Mouse (Mus musculus): Measurements from ENCODE around the gene Eif3k. TPM values are rescaled to one million over a fixed set of nuclear protein-coding genes. Genes with fewer than 3 reads are reported as not detected.

Gene Eif3k
- polyA plus RNA-seq, 1 experiment from 2014 or later, result 166 TPM

DNA sequence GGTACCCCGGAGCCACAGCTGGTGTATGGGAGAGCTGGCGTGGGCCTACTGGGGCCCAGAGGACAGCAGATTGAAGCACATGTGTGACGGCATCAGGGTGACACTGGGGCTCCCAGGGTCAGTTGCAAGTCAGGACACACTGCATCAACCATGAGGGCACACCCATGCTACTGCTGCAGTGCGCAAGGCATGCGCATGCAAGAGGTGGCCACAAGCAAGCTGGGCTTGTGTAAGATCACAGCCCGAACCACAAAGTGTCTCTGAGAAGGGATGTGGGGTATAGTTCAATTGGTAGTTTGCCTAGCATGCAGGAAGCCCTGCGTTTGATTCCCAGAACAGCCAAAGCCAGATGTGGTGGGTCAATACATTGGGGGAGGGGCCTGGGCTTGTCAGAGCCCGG, 41.9 kb upstream of the Eif3k start:
- no peak overlapping the region for H3K9ac ChIP-seq (replicated peaks)
- no peaks in the 10 kb centered on the region for H3K9me3 ChIP-seq (ENCODE audit: low read length)
- no peaks in the 10 kb centered on the region for H3K36me3 ChIP-seq (replicated peaks; ENCODE audit: insufficient read depth, low read length)
- DNase-seq (no peak), ATAC-seq (peak; percentile 17; the same call in 1 of the 2 replicates)
- WGBS (ENCODE audit: insufficient replicate concordance), result 78% methylated on average over 8 of the region's 8 CpGs
- H3K27me3 ChIP-seq (ENCODE audit: insufficient read depth, low read length), result peaks cover 25% of the 10 kb centered on the region
- H3K4me3 ChIP-seq (ENCODE audit: low read depth, low read length), result no peak overlapping the region
- H3K27ac ChIP-seq (ENCODE audit: low read depth), result no peak overlapping the region
- no peak for TF ChIP-seq EP300 (IDR thresholded peaks at IDR 0.05; ENCODE audit: low read depth)
- TF ChIP-seq CTCF (IDR thresholded peaks at IDR 0.05; ENCODE audit: low read depth), result no peak
- H3K4me1 ChIP-seq (ENCODE audit: insufficient read depth), result peaks cover 7% of the 10 kb centered on the region; the same call in 1 of the 2 replicates
- H3K4me2 ChIP-seq (ENCODE audit: low read depth, low read length), result no peak overlapping the region

DNA sequence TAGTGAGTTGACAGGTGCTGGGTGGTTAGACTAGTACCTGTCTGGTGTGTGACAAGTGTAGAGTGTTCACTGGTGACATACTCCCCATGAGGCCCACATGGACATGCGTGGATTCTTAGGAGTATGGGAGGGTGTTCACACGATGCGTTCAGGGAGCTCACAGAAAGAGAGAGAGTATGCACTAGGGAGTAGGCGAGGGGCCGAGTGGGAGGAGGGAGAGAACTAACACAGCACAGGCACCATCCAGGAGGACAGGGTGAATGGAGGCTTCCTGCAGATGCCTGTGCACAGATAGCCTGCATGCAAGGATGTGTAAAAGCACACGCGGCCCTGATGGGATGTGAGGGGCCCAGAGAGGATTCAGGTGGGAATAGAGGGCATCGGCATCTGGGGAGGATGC, 40.8 kb upstream of the Eif3k start:
- DNase-seq (no peak), ATAC-seq (no peak)
- Histone ChIP-seq H3K36me3 (replicated peaks; ENCODE audit: insufficient read depth, low read length) (no peaks in the 10 kb centered on the region), H3K4me1 (ENCODE audit: insufficient read depth) (peaks cover 7% of the 10 kb centered on the region; the same call in 1 of the 2 replicates), H3K4me3 (ENCODE audit: low read depth, low read length) (no peak overlapping the region), H3K4me2 (ENCODE audit: low read depth, low read length) (no peak overlapping the region), H3K27me3 (ENCODE audit: insufficient read depth, low read length) (peaks cover 35% of the 10 kb centered on the region), H3K9me3 (ENCODE audit: low read length) (no peaks in the 10 kb centered on the region), H3K9ac (replicated peaks) (no peak overlapping the region), H3K27ac (ENCODE audit: low read depth) (no peak overlapping the region)
- WGBS (ENCODE audit: insufficient replicate concordance), result 75% methylated on average over 8 of the region's 8 CpGs
- no peak for TF ChIP-seq EP300 (IDR thresholded peaks at IDR 0.05; ENCODE audit: low read depth)
- TF ChIP-seq CTCF (IDR thresholded peaks at IDR 0.05; ENCODE audit: low read depth), result no peak

DNA sequence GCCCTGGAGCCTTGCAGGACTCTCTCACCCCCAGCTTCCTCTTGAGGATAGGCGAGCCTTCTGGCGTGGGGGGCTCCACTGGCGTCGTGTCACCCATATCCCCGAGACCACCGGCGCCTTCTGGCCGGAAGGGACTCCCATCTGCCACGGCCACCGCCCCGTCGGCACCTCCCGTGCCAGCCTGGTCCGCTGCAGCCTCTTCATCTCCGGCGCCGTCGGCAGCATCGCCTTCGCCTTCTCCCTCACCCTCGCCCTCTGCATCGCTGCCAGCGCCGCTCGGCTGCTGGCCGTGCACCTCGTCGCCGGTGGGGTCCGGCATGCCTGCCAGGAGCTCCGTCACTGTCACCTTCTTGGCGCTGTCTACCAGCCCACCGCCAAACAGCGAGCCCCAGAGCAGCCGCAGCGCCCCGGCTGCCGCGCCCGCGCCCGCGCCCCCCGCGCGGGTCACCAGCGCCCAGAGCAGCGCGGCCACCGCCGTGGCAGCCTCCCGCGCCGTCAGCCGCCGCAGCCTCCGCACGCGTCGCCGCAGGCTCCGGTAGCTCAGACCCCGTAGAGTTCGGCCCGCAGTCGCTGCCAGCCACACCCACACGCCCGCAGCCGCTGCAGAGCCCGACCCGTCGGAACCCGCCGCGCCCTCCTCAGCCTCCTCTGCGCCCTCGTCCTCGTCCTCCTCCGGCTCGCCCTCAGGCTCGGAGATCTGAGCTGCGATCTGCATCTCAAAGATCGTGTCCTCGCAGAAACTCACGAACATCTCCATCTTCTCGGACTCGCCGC, 38.0 kb upstream of the Eif3k start:
- TF ChIP-seq CTCF (IDR thresholded peaks at IDR 0.05; ENCODE audit: low read depth) (no peak), EP300 (IDR thresholded peaks at IDR 0.05; ENCODE audit: low read depth) (no peak)
- Histone ChIP-seq H3K36me3 (replicated peaks; ENCODE audit: insufficient read depth, low read length) (no peaks in the 10 kb centered on the region), H3K9ac (replicated peaks) (no peak overlapping the region; the same call in 1 of the 2 replicates), H3K4me1 (ENCODE audit: insufficient read depth) (peaks cover 4% of the 10 kb centered on the region; the same call in 1 of the 2 replicates), H3K9me3 (ENCODE audit: low read length) (0 out of 2 replicates have a peak, but pooled peaks cover 2% of the 10 kb centered on the region), H3K27ac (ENCODE audit: low read depth) (no peak overlapping the region), H3K27me3 (ENCODE audit: insufficient read depth, low read length) (peaks cover 37% of the 10 kb centered on the region), H3K4me2 (ENCODE audit: low read depth, low read length) (peak overlapping the region; percentile 61), H3K4me3 (ENCODE audit: low read depth, low read length) (peak overlapping the region; percentile 36)
- 4% methylated on average over 77 of the region's 88 CpGs for WGBS (ENCODE audit: insufficient replicate concordance)
- ATAC-seq (no peak), DNase-seq (no peak)

DNA sequence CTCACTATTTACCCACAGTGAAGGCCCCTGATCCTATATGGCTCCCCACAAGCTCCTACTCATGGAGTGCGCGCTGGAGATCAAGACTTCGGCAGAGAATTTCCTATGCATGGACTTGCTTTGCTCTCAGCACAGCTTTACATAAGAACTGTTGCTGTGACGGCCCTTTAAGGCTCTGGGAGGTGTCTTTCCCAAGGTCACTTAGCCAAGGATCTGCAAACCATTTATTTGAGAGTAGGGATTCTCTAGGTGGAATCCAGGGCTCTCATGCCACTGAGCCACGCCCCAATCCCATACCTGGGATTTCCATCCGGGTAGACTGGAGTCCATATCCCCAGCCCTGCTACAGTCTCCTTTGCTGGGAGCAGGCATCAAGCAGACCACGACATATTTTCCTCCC, 35.6 kb upstream of the Eif3k start:
- WGBS (ENCODE audit: insufficient replicate concordance), result 76% methylated on average over 7 of the region's 7 CpGs
- no peak overlapping the region for H3K27ac ChIP-seq (ENCODE audit: low read depth)
- 0 out of 2 replicates have a peak, but pooled peaks cover 2% of the 10 kb centered on the region for H3K9me3 ChIP-seq (ENCODE audit: low read length)
- no peak overlapping the region for H3K4me2 ChIP-seq (ENCODE audit: low read depth, low read length)
- peaks cover 37% of the 10 kb centered on the region for H3K27me3 ChIP-seq (ENCODE audit: insufficient read depth, low read length)
- DNase-seq, result no peak
- H3K9ac ChIP-seq (replicated peaks), result no peak overlapping the region
- peaks cover 4% of the 10 kb centered on the region; the same call in 1 of the 2 replicates for H3K4me1 ChIP-seq (ENCODE audit: insufficient read depth)
- H3K4me3 ChIP-seq (ENCODE audit: low read depth, low read length), result no peak overlapping the region
- TF ChIP-seq EP300 (IDR thresholded peaks at IDR 0.05; ENCODE audit: low read depth), result no peak
- TF ChIP-seq CTCF (IDR thresholded peaks at IDR 0.05; ENCODE audit: low read depth), result no peak
- ATAC-seq, result no peak
- H3K36me3 ChIP-seq (replicated peaks; ENCODE audit: insufficient read depth, low read length), result no peaks in the 10 kb centered on the region

DNA sequence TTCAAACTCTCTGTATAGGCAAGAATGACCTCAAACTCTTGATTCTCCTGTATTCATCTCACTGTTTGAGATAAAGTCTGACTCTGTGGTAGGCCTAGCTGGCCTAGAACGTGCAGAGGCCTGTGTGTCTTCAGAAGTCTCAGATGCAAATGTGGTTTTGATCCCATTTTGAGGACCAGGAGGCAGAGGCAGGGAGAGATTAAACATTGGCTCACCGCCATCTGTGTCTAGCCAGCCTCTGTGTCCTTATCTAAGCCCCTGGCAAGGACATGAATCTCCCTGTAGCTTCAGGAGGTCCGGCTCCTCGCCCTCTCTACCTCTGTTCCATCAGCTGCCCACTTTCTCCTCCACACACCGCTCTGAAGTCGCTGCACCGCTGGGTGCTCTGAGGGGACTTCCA, 34.8 kb upstream of the Eif3k start:
- Histone ChIP-seq H3K4me2 (ENCODE audit: low read depth, low read length) (no peak overlapping the region), H3K36me3 (replicated peaks; ENCODE audit: insufficient read depth, low read length) (no peaks in the 10 kb centered on the region), H3K9ac (replicated peaks) (no peak overlapping the region), H3K4me1 (ENCODE audit: insufficient read depth) (peaks cover 4% of the 10 kb centered on the region; the same call in 1 of the 2 replicates), H3K27me3 (ENCODE audit: insufficient read depth, low read length) (peaks cover 37% of the 10 kb centered on the region), H3K27ac (ENCODE audit: low read depth) (no peak overlapping the region), H3K9me3 (ENCODE audit: low read length) (0 out of 2 replicates have a peak, but pooled peaks cover 2% of the 10 kb centered on the region), H3K4me3 (ENCODE audit: low read depth, low read length) (no peak overlapping the region)
- no peak for TF ChIP-seq EP300 (IDR thresholded peaks at IDR 0.05; ENCODE audit: low read depth)
- TF ChIP-seq CTCF (IDR thresholded peaks at IDR 0.05; ENCODE audit: low read depth), result no peak
- ATAC-seq (peak; percentile 21), DNase-seq (no peak)
- WGBS (ENCODE audit: insufficient replicate concordance), result 66% methylated on average over 7 of the region's 7 CpGs

DNA sequence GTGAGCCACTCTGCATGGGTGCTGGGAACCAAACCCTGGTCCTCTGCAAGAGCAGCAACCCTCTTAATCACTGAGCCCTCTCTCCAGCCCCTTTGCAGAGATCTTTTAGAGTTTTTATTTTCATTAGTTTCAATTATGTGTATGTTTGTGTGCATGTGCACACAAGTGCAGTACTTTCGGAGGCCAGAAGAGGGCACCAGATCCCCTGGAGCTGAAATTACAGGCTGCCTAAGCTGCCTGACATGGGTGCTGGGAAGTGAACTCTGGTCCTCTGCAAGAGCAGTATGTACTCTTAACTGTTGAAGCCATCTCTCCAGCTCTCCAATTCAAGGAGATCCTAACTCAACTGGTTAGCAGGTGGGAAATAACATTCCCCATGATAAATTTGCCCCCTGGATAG, 33.3 kb upstream of the Eif3k start:
- Histone ChIP-seq H3K4me2 (ENCODE audit: low read depth, low read length) (no peak overlapping the region), H3K9me3 (ENCODE audit: low read length) (0 out of 2 replicates have a peak, but pooled peaks cover 2% of the 10 kb centered on the region), H3K4me1 (ENCODE audit: insufficient read depth) (peaks cover 4% of the 10 kb centered on the region; the same call in 1 of the 2 replicates), H3K36me3 (replicated peaks; ENCODE audit: insufficient read depth, low read length) (no peaks in the 10 kb centered on the region), H3K4me3 (ENCODE audit: low read depth, low read length) (no peak overlapping the region), H3K27me3 (ENCODE audit: insufficient read depth, low read length) (peaks cover 25% of the 10 kb centered on the region), H3K27ac (ENCODE audit: low read depth) (no peak overlapping the region), H3K9ac (replicated peaks) (no peak overlapping the region)
- no peak for DNase-seq
- 91% methylated on average over 1 of the region's 1 CpGs for WGBS (ENCODE audit: insufficient replicate concordance)
- ATAC-seq, result no peak
- TF ChIP-seq CTCF (IDR thresholded peaks at IDR 0.05; ENCODE audit: low read depth) (peak; percentile 53), EP300 (IDR thresholded peaks at IDR 0.05; ENCODE audit: low read depth) (no peak)

Measured in liver, postnatal 0 days (tissue).